Mouse (Mus musculus): Measurements from ENCODE around the gene Sdhc. TPM values are rescaled to one million over a fixed set of nuclear protein-coding genes. Genes with fewer than 3 reads are reported as not detected.
"Not testable (repeated sequence)": the region's sequence is repeated elsewhere in the genome, so short reads cannot be mapped to it uniquely, and the experiment has no call there.

Gene Sdhc
- polyA plus RNA-seq, 1 experiment from 2014 or later: 282 TPM

GRCm38 (mm10) chr1:171156644-171157043, 6.2 kb upstream of the Sdhc start:
- Histone ChIP-seq H3K4me3 (replicated peaks; ENCODE audit: low read length) (no peak overlapping the region), H3K27me3 (ENCODE audit: control insufficient read depth, insufficient read depth, low read length) (no peaks in the 10 kb centered on the region; the same call in 1 of the 2 replicates), H3K36me3 (ENCODE audit: control insufficient read depth, insufficient read depth, low read length) (no peaks in the 10 kb centered on the region), H3K9ac (ENCODE audit: low read length) (no peak overlapping the region), H3K4me2 (ENCODE audit: low read depth, low read length) (no peak overlapping the region), H3K9me3 (replicated peaks; ENCODE audit: control insufficient read depth, low read length) (no peaks in the 10 kb centered on the region), H3K27ac (ENCODE audit: low read length) (no peak overlapping the region), H3K4me1 (ENCODE audit: control insufficient read depth, insufficient read depth, low read length) (peaks cover 9% of the 10 kb centered on the region; the same call in 1 of the 2 replicates)
- ATAC-seq (ENCODE audit: insufficient read depth, low FRiP score): no peak
- WGBS: 60% methylated on average over 3 of the region's 3 CpGs

- WGBS: 72% methylated on average over 4 of the region's 4 CpGs
- H3K4me3 ChIP-seq (replicated peaks; ENCODE audit: low read length): no peak overlapping the region
- H3K27me3 ChIP-seq (ENCODE audit: control insufficient read depth, insufficient read depth, low read length): no peaks in the 10 kb centered on the region
- ATAC-seq (ENCODE audit: insufficient read depth, low FRiP score): no peak
- H3K4me2 ChIP-seq (ENCODE audit: low read depth, low read length): no peak overlapping the region
- H3K4me1 ChIP-seq (ENCODE audit: control insufficient read depth, insufficient read depth, low read length): peaks cover 14% of the 10 kb centered on the region
- no peaks in the 10 kb centered on the region for H3K9me3 ChIP-seq (replicated peaks; ENCODE audit: control insufficient read depth, low read length)
- no peak overlapping the region for H3K9ac ChIP-seq (ENCODE audit: low read length)
- H3K27ac ChIP-seq (ENCODE audit: low read length): no peak overlapping the region
- H3K36me3 ChIP-seq (ENCODE audit: control insufficient read depth, insufficient read depth, low read length): no peaks in the 10 kb centered on the region
Observed at GRCm38 (mm10) chr1:171151966-171152365, 1.6 kb upstream of the Sdhc start.

GRCm38 (mm10) chr1:171150838-171151391, 512 bp upstream of the Sdhc start:
- peaks cover 14% of the 10 kb centered on the region for H3K4me1 ChIP-seq (ENCODE audit: control insufficient read depth, insufficient read depth, low read length)
- H3K4me2 ChIP-seq (ENCODE audit: low read depth, low read length): peak overlapping the region; percentile 75
- peak overlapping the region; percentile 72 for H3K27ac ChIP-seq (ENCODE audit: low read length)
- H3K9me3 ChIP-seq (replicated peaks; ENCODE audit: control insufficient read depth, low read length): no peaks in the 10 kb centered on the region
- peak overlapping the region; percentile 77 for H3K4me3 ChIP-seq (replicated peaks; ENCODE audit: low read length)
- no peaks in the 10 kb centered on the region for H3K36me3 ChIP-seq (ENCODE audit: control insufficient read depth, insufficient read depth, low read length)
- H3K27me3 ChIP-seq (ENCODE audit: control insufficient read depth, insufficient read depth, low read length): no peaks in the 10 kb centered on the region
- 5% methylated on average over 18 of the region's 18 CpGs for WGBS
- no peak for ATAC-seq (ENCODE audit: insufficient read depth, low FRiP score)
- peak overlapping the region; percentile 94 for H3K9ac ChIP-seq (ENCODE audit: low read length)

GRCm38 (mm10) chr1:171142981-171143380, 7.4 kb downstream of the Sdhc start:
- H3K9ac ChIP-seq (ENCODE audit: low read length); H3K4me1 ChIP-seq (ENCODE audit: control insufficient read depth, insufficient read depth, low read length): not testable (repeated sequence)
- WGBS: 86% methylated on average over 9 of the region's 11 CpGs

GRCm38 (mm10) chr1:171137486-171138155, 12.8 kb downstream of the Sdhc start:
- H3K36me3 ChIP-seq (ENCODE audit: control insufficient read depth, insufficient read depth, low read length): peaks cover 25% of the 10 kb centered on the region
- H3K4me1 ChIP-seq (ENCODE audit: control insufficient read depth, insufficient read depth, low read length); H3K4me2 ChIP-seq (ENCODE audit: low read depth, low read length); H3K27me3 ChIP-seq (ENCODE audit: control insufficient read depth, insufficient read depth, low read length); H3K9me3 ChIP-seq (replicated peaks; ENCODE audit: control insufficient read depth, low read length); H3K9ac ChIP-seq (ENCODE audit: low read length); H3K27ac ChIP-seq (ENCODE audit: low read length); H3K4me3 ChIP-seq (replicated peaks; ENCODE audit: low read length); ATAC-seq (ENCODE audit: insufficient read depth, low FRiP score): not testable (repeated sequence)
- WGBS: 93% methylated on average over 8 of the region's 8 CpGs

More at GRCm38 (mm10) chr1:171142981-171143380, 7.4 kb downstream of the Sdhc start:
- H3K9me3 ChIP-seq (replicated peaks; ENCODE audit: control insufficient read depth, low read length); H3K4me2 ChIP-seq (ENCODE audit: low read depth, low read length); H3K27ac ChIP-seq (ENCODE audit: low read length); H3K4me3 ChIP-seq (replicated peaks; ENCODE audit: low read length); ATAC-seq (ENCODE audit: insufficient read depth, low FRiP score); H3K27me3 ChIP-seq (ENCODE audit: control insufficient read depth, insufficient read depth, low read length): not testable (repeated sequence)
- peaks cover 18% of the 10 kb centered on the region for H3K36me3 ChIP-seq (ENCODE audit: control insufficient read depth, insufficient read depth, low read length)

- peaks cover 17% of the 10 kb centered on the region; the same call in 1 of the 2 replicates for H3K36me3 ChIP-seq (ENCODE audit: control insufficient read depth, insufficient read depth, low read length)
- no peak for ATAC-seq (ENCODE audit: insufficient read depth, low FRiP score)
- 96% methylated on average over 2 of the region's 2 CpGs for WGBS
Observed at GRCm38 (mm10) chr1:171135600-171135999, 14.8 kb downstream of the Sdhc start.

GRCm38 (mm10) chr1:171130971-171131370, 19.4 kb downstream of the Sdhc start:
- no peaks in the 10 kb centered on the region for H3K27me3 ChIP-seq (ENCODE audit: control insufficient read depth, insufficient read depth, low read length)
- no peak overlapping the region for H3K27ac ChIP-seq (ENCODE audit: low read length)
- 69% methylated on average over 1 of the region's 1 CpGs for WGBS
- H3K4me2 ChIP-seq (ENCODE audit: low read depth, low read length): no peak overlapping the region
- H3K9ac ChIP-seq (ENCODE audit: low read length): no peak overlapping the region
- H3K4me1 ChIP-seq (ENCODE audit: control insufficient read depth, insufficient read depth, low read length): no peaks in the 10 kb centered on the region
- ATAC-seq (ENCODE audit: insufficient read depth, low FRiP score): no peak
- H3K9me3 ChIP-seq (replicated peaks; ENCODE audit: control insufficient read depth, low read length): no peaks in the 10 kb centered on the region
- H3K4me3 ChIP-seq (replicated peaks; ENCODE audit: low read length): no peak overlapping the region
- H3K36me3 ChIP-seq (ENCODE audit: control insufficient read depth, insufficient read depth, low read length): 0 out of 2 replicates have a peak, but pooled peaks cover 8% of the 10 kb centered on the region

More at GRCm38 (mm10) chr1:171135600-171135999, 14.8 kb downstream of the Sdhc start:
- Histone ChIP-seq H3K27ac (ENCODE audit: low read length) (no peak overlapping the region), H3K4me1 (ENCODE audit: control insufficient read depth, insufficient read depth, low read length) (no peaks in the 10 kb centered on the region), H3K9ac (ENCODE audit: low read length) (no peak overlapping the region), H3K9me3 (replicated peaks; ENCODE audit: control insufficient read depth, low read length) (no peaks in the 10 kb centered on the region), H3K4me3 (replicated peaks; ENCODE audit: low read length) (no peak overlapping the region), H3K27me3 (ENCODE audit: control insufficient read depth, insufficient read depth, low read length) (no peaks in the 10 kb centered on the region), H3K4me2 (ENCODE audit: low read depth, low read length) (no peak overlapping the region)

- H3K9ac ChIP-seq (ENCODE audit: low read length): no peak overlapping the region
- no peak overlapping the region for H3K4me3 ChIP-seq (replicated peaks; ENCODE audit: low read length)
- no peaks in the 10 kb centered on the region for H3K4me1 ChIP-seq (ENCODE audit: control insufficient read depth, insufficient read depth, low read length)
- WGBS: 75% methylated on average over 7 of the region's 7 CpGs
- H3K27ac ChIP-seq (ENCODE audit: low read length): no peak overlapping the region
- no peaks in the 10 kb centered on the region for H3K36me3 ChIP-seq (ENCODE audit: control insufficient read depth, insufficient read depth, low read length)
- ATAC-seq (ENCODE audit: insufficient read depth, low FRiP score): no peak
- no peaks in the 10 kb centered on the region for H3K9me3 ChIP-seq (replicated peaks; ENCODE audit: control insufficient read depth, low read length)
- no peak overlapping the region for H3K4me2 ChIP-seq (ENCODE audit: low read depth, low read length)
- no peaks in the 10 kb centered on the region for H3K27me3 ChIP-seq (ENCODE audit: control insufficient read depth, insufficient read depth, low read length)
Observed at GRCm38 (mm10) chr1:171129251-171129650, 21.2 kb downstream of the Sdhc start.

- Histone ChIP-seq H3K27me3 (ENCODE audit: control insufficient read depth, insufficient read depth, low read length) (no peaks in the 10 kb centered on the region), H3K4me3 (replicated peaks; ENCODE audit: low read length) (no peak overlapping the region), H3K27ac (ENCODE audit: low read length) (no peak overlapping the region), H3K9me3 (replicated peaks; ENCODE audit: control insufficient read depth, low read length) (no peaks in the 10 kb centered on the region), H3K9ac (ENCODE audit: low read length) (no peak overlapping the region), H3K4me2 (ENCODE audit: low read depth, low read length) (no peak overlapping the region), H3K4me1 (ENCODE audit: control insufficient read depth, insufficient read depth, low read length) (no peaks in the 10 kb centered on the region; the same call in 1 of the 2 replicates), H3K36me3 (ENCODE audit: control insufficient read depth, insufficient read depth, low read length) (no peaks in the 10 kb centered on the region)
- 73% methylated on average over 5 of the region's 5 CpGs for WGBS
- peak; percentile 38; the same call in 1 of the 2 replicates for ATAC-seq (ENCODE audit: insufficient read depth, low FRiP score)
Observed at GRCm38 (mm10) chr1:171124398-171124797, 26.0 kb downstream of the Sdhc start.

All from stomach, embryonic 16.5 days (tissue).